Mouse (Mus musculus) cerebellum, postnatal 36 days (tissue): Measurements from ENCODE around the gene Fut7.

Experiments used
- DNase-seq, 2 experiments: peaks; one replicate each; pipeline ENCODE4 v3.0.0; 2021 to 2022; ENCODE audit warnings: mixed read lengths in 2 of 2

Gene Fut7

GRCm38 (mm10) chr2:25426721-25427191 lies 3.7 kb downstream of the Fut7 start:
- peak; percentile 85 to 87 for DNase-seq

- no peak for DNase-seq
Observed at GRCm38 (mm10) chr2:25427256-25427655, 4.2 kb downstream of the Fut7 start.

GRCm38 (mm10) chr2:25428442-25429236 lies 5.6 kb downstream of the Fut7 start, which contains the start of gene Abca2:
Gene Abca2, plus strand, starts transcription at chr2:25428703.
- peak; percentile 97 to 98 for DNase-seq

- peak; percentile 72 to 75 for DNase-seq
Observed at GRCm38 (mm10) chr2:25429435-25430180, 6.5 kb downstream of the Fut7 start.

GRCm38 (mm10) chr2:25430395-25431233 lies 7.5 kb downstream of the Fut7 start:
- peak in 1 of 2 experiments; percentile 33 for DNase-seq

GRCm38 (mm10) chr2:25431308-25431855 lies 8.3 kb downstream of the Fut7 start:
- DNase-seq = no peak

- no peak for DNase-seq
Observed at GRCm38 (mm10) chr2:25432326-25433098, 9.4 kb downstream of the Fut7 start.

GRCm38 (mm10) chr2:25433101-25433500 lies 10.0 kb downstream of the Fut7 start:
- no peak for DNase-seq

GRCm38 (mm10) chr2:25434292-25434691 lies 11.2 kb downstream of the Fut7 start:
- peak; percentile 94 to 96 for DNase-seq

- DNase-seq = no peak
Observed at GRCm38 (mm10) chr2:25436286-25436820, 13.3 kb downstream of the Fut7 start.

- DNase-seq = no peak
Observed at GRCm38 (mm10) chr2:25441067-25441466, 18.0 kb downstream of the Fut7 start.

GRCm38 (mm10) chr2:25442682-25443081 lies 19.6 kb downstream of the Fut7 start:
- DNase-seq = no peak

GRCm38 (mm10) chr2:25450853-25451647 lies 28.0 kb downstream of the Fut7 start:
- no peak for DNase-seq

- no peak for DNase-seq
Observed at GRCm38 (mm10) chr2:25452951-25453350, 29.9 kb downstream of the Fut7 start.

GRCm38 (mm10) chr2:25456205-25456953 lies 33.3 kb downstream of the Fut7 start, which contains the start of gene Clic3:
Gene Clic3, plus strand, starts transcription at chr2:25456838.
- no peak for DNase-seq

GRCm38 (mm10) chr2:25457022-25457896 lies 34.2 kb downstream of the Fut7 start:
- DNase-seq = peak; percentile 47 to 55

GRCm38 (mm10) chr2:25458911-25459310 lies 35.8 kb downstream of the Fut7 start:
- peak in 1 of 2 experiments; percentile 41 for DNase-seq

GRCm38 (mm10) chr2:25460135-25460534 lies 37.1 kb downstream of the Fut7 start:
- peak in 1 of 2 experiments; percentile 51 for DNase-seq
